Mouse (Mus musculus) kidney, postnatal 36 days (tissue): ENCODE measurements around the gene Gm10778.
A peak's percentile ranks its signal among the peaks of the same experiment; 100 is the strongest.

Source experiments
- DNase-seq, 2 experiments: peaks; one replicate each; pipeline ENCODE4 v3.0.0; 2021 to 2022; ENCODE audit warnings: mixed read lengths in 2 of 2

The Gm10778 gene

DNA sequence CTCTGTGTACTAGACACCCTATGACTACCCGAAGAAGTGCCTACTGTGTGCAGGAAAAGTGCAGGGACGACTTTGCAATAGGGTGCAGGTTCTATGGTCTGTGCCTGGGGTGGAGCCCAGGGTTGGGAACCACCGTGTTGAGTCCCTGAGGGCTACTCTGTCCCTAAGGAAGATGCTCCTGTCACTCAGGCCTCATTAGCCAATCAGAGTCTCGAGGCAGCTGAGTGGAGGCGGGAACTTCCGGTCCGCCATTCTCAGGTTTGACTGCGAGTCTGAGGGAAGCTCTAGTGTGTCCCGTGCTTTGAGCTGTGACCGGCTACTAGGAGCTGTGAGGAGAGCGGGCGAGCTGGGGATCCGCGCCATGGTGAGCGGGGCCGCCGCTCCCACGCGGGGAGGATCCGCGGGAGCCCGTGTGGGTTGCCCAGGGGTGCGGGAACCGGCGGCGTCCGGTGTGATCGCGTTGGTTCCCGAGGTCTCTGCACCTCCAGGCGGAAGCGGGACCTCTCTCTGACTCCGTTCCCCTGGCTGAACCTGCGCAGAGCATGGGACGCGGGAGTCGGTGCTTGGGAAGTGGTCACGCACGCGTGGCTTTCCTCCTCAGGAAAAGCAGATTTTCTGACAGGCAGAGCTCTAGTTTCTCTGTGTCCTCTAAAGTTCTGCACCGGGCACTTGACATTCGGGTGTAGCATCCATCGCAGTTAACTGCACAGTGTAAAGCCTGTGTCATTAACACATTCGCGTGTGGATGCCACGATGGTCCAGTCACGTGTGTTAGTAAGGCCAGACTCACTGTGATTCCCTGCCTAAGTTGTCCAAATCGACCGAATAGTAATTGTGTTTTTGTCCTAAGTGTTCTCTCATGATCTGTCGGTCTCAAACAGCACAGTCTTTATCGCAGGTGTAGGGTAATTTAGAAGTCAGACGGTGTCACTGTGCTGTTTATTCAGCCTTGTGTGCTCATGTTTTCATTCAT is at the start of gene Gm10778:
TSS of gene Gm10778 (plus strand) at position 257 of the 973 bp plus-strand sequence.
- DNase-seq = peak; percentile 89 to 92

DNA sequence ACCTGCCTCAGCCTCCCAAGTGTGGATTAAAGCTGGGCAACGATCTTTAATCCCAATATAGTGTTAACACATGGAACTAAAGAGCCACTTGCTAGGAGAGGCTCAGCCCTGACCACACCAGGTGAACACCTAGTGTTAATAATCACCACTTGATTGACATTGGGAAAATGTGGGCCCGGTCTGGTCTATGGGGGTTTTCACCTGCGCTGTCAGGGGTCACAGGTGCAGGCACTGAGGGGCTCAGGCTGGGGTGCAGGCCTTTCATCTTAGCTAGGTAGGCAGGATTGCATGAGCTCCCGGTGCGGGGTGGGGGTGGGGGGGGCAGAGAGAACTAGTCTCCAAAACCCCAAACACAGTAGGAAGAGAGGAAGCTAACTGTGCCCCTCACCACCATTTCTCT is 49.2 kb upstream of the Gm10778 start:
- no peak for DNase-seq

DNA sequence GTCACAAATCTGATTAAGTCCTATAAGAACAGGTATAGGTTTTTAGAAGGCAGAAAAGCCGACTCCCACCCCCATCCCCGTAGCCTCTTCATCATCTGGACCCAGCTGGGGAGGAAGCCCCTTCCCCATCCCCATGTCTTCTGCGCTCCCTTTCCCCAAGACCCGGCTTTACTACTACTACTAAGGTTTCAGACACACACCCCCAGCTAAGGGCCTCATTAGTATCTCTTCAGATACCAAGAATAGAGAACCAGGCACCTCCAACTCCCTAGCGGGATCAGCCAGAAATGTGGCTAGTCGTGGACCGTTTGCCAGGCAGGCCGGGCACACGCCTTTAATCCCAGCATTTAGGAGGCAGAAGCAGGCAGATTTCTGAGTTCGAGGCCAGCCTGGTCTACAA is 48.8 kb upstream of the Gm10778 start:
- no peak for DNase-seq

DNA sequence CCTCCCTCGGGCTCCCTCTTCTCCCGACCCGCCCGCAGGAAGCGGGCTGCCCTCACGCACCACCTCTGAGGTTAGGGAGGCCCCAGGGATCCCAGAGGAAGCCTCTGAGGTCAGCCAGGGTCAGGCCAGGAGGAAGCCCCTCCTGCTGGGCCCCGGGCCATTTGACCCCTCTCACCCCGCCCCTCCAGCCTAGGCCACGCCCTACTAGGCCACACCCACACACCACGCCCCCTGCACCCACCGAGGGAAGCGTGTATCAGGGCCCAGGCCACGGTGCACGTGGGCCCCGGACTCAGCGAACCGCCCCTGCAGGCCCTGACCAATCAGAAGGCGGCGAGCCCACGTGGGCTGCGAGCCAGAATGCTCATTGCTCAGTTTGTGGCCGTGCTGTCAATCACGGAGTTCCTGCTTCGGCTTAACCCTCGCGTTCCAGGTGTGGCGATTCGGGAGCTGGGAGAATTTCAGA is 48.1 kb upstream of the Gm10778 start, which contains the start of gene Tle6:
TSS of gene Tle6 (minus strand) at position 336 of the 466 bp plus-strand sequence.
- peak; percentile 97 to 98 for DNase-seq

DNA sequence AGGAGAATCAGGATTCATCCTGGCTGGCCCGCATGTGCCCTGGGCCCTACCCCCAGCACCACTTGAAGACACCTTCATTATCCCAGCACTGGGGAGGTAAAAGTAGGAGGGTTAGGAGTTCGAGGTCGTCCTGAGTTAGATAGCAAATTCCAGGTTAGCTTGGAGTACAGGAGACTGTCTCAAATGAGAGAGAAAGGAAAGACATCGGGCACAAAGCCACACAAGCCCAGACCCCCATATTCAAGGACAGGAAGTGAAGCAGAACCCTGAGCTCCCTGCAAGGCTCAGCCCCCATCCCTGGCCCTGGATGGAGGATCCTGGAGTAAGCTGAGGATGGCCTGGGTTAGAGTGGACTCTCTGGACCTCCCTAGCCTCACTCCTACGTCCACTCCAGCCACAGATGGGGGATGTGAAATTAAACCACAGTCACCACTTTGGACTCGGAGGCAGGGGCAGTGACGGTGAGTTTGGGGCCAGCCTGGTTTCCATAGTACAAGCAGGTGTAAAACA is 47.4 kb upstream of the Gm10778 start:
- no peak for DNase-seq

DNA sequence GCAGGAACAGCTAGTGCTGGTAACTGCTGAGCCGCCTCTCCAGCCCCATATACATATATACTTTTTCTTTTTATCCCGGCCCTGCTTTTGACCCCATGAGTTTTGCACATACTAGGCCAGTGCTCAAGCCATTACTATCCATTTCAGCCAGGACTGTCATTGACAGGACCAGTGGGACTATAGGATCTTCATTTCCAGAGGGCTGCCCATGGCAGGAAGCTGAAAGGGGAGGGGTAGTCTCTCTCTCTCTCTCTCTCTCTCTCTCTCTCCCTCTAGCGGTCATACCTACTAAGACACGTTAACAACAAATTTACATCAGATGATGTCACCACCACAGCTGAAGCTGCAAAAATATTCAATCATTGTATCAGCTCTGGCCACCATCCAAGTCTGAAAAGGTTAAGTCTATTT is 46.1 kb upstream of the Gm10778 start:
- DNase-seq = peak; percentile 18 to 45

DNA sequence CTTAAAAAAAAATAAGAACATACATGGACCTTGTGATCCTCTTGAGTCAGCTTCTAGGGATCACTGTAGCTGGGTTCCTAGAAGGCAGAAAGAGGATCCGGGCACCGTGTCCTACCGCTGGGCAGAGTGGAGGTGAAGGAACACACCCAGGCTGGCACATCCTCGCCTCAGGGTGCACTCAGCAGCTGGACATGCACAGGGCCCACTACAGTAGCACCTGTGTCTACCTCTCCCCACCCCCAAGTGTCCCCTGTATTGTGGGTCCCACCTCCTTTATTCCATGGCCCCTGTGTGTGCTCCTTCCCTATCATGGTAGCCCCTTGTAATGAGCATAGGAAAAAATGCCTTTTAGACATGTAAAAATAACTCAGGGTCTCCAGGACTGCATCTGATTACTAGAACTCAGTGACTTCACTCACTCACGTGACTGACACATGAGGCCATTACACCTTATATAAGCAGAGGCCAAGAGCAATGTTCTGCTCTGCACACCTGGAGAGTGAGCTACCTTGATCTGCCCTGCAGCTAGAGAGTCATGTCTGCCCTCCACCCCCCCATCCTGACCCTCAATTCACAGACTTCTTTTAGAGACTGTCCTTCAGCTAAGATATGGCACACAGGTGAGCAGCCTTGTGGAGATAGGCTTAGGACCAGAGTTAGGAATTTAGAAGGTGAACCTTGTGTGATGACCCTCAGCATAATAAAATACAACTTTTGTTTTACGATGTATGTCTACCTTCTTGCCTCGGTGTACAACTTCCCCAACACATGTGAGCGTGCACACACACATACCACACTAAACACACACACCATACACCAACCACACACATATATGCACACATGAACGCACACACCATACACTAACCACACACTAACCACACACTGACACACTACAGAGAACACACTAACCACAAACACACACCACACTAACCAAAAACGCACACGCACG is 44.6 kb upstream of the Gm10778 start:
- no peak for DNase-seq

DNA sequence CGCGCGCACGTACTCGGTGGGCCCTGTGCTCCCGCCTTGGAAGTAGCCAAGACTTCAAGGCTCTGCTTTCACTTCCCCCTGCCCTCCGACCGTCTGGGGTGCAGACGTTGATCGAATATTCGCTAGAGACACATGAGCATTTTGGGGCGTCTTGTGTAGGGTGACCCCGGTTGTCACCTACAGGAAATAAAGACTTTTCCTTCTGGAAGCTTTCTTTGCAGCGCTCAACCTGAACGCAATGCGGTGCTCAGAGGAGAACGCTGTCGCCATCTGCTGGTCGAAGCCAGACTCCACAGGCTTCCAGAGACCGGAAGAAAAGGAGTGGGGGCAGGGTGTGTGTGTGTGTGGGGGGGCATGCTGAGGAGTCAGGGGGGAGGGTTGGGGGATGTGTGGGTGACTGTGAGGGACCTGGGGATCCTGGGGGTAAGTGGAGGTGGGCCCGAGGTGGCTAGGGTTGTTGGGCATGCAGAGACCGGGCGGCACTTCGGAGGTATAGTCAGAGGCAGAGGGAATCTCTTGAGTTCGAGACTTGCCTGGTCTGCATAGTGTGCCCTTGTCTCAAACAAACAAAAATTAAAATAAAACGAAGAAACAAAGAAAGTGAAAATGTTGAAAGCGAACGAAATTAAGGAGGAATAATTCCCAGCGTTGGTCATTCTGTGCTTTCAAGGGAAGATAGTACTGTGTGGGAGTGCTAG is 43.7 kb upstream of the Gm10778 start:
- peak; percentile 84 to 93 for DNase-seq

DNA sequence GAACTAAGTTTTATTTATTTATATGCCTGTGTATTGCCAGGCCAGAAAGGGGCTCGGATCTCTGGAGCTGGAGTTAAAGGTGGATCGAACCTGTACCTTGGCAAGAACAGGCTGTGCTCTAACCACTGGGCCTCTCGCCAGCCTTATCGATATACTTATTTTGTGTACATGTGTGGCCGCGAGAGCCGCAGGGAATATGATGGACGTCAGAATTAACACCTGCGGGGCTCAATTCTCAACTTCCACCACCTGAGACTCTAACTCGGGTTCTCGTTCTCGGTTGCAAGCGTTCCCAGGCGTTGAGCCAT is 43.2 kb upstream of the Gm10778 start:
- no peak for DNase-seq

DNA sequence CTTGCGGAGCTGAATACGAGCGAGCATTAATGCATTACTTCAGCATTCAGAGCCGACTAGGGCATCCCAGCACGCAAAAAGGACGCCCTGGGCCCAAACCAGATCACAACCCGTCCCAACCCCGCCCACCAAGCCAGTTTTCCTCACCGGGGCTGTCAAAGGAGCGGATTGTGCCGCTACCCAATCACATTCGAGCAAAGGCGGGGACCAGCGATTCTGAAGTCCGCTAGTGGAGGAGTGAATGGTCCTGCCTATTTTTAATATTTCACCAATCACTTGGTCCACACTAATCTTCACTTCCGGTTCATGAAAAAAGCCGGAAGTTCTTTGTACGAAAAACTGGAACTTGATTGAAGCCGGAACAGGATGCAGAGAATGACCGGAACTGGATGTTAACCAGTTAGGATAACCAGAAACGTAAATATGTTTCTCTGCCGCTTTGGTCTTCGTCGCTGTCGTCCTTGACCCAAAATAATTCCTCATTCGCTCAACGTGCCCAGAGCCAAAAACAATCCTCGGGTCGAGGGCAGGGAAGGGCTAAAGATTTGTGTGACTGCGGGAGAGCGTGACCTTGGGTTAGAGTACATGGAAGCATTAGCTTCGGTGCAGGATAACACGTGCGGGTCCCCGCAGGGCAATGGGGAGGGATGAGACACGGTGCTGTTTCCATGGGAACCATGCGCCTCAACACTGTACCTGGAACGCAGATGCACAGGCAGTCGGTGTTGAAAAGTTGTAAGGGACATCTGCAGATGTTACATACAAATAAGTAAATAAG is 42.7 kb upstream of the Gm10778 start, which contains the start of gene BC025920:
TSS of gene BC025920 (plus strand) at position 297 of the 778 bp plus-strand sequence.
- DNase-seq = peak; percentile 96 to 98

DNA sequence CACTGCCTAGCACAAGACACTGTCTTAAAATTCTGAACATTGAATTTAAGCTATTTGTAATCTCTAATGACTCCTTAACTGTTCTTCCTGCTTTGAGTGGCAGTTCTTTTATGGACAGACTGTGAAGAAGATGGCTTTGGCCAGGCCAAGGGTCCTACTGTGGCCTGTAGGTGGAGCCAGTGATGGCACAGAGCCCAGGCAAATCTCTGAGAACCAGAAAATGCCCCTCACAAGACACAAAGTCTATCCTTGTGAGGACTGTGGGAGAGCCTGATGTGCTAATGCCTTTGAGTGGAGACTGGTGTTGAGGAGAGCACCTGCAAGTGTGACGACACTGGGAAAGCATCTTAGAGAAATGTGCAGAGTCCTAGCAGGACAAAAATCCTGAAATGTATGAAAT is 40.6 kb upstream of the Gm10778 start:
- peak in 1 of 2 experiments; percentile 32 for DNase-seq

DNA sequence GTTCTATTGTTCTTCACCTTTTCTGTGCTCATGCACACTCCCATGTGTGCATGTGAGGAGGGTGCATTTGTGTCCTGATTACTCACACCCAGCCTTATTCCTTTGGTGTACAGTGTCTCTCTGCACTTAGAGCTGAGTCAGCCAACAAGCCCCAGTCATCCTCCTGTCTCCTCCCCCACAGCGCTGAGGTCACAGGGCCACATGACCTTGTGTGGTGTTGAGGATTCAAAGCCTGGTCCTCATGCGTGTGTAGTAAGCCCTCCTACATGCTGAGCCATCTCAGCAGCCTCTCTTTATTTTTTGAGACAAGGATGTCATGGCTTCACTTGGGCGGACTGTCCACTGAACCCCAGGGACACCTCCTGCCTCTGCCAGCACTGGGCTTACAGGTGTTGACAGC is 36.1 kb upstream of the Gm10778 start:
- DNase-seq = no peak

DNA sequence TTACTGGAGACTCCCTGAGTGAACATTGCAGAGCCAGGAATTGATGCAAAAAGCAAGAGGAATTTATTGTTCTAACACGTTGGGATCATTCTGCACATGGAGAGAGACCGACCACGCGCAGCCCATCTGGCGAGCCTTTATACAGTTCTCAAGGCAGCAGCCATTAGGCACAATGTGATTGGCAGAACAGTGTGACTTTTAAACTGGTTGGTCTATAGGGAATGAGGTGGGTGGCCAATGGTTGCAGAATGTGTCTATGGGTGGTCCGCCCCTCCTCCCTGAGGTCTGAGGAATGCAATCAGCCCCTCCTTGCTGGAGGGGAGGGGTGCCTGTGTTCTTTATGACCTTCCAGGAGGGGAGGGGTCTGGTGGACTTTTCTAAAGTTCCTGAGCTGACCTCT is 33.4 kb upstream of the Gm10778 start:
- DNase-seq = no peak

DNA sequence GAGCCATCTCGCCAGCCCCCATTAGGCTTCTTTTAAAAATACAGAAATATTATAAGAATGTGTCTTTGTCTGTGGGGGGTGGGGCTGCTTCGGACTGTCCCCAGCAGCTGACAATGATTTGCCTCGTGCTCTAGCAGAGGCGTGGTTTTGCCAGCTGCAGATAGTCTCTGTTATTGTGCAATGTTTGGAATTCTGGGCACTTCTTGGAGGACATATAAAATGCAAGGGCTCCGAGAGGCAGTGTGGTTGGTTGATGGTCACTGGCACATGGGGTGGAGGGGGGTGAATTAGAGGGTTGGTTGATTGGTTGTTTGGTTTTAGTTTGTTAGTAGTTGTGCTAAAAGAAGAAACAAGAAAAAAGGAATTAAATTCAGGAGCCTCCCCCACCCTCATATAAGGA is 28.9 kb upstream of the Gm10778 start:
- no peak for DNase-seq

DNA sequence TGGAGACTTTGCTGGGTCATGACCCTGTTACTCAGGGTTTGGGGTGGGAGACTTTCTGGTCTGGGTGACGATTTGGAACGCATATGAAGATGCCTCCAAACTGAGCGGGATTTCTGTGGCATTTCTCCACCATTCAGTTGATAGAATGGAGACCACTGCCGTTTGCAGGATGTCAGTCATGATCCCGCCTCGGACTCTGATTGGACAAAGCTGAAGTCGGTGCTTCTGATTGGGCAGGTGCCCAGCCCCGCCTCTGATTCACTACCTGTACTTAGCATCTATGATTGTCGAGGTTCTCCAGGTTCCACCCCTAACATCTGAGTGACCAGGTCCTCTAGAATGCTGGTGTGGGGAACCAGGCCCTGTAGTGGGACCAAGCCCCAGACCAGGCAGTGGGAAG is 28.1 kb upstream of the Gm10778 start:
- no peak for DNase-seq

DNA sequence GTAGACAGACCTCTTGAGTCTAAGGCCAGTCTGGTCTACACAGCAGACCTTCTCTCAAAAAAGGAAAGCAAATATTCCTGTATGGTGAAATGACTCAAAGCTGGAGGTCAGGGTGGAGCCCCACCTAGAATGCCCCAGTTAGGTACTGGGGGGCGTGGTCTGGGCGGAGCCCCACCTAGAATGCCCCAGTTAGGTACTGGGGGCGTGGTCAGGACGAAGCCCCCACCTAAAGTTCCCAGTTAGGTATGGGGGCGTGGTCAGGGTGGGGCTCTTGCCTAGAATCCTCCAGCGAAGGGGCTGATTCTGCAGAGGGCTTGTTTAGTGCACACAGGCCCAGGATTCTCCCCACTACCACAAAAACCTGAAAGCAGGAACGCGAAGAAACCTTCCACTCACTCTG is 25.4 kb upstream of the Gm10778 start:
- DNase-seq = no peak

DNA sequence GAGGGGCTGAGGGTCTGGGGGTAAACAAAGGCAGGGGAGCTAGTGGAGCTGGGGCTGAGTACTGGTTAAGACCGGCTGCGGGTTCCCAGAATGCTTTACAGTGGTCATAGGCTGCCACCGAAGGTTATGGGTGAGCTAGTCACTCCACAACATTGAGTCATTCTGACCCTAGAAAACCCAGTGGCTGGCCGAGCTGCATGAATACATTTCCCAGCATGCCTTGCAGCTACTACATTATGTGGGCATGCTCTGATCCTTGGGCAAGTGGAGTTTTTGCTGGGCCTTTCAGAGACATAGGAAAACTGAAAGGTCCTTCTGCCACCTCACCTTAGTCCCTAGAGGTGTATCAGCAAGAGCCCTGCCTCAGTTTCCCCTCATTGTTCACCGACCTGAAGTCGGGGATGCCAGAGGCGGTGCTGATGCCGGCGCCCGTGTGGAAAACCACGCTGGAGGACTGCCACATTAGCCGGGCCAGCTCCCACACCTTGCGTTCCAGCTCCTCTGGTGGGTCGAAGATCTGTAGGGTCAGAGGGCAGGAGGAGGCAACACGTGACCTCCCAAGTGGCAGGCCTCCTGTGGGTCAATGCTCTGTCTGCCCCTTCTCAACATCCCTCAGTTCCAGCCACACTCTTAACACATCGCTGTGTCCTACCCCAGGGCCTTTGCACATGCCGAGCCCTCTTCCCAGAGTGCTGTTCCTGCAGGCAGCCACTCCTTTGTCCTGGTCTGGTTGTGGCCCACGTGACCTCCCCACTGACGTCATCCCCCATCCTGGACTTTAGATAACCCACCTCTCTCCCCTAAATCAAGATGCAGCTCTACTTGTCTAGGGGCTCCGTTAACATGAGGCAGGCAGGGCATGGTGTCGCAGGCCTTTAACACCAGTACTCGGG is 22.5 kb upstream of the Gm10778 start:
- no peak for DNase-seq

DNA sequence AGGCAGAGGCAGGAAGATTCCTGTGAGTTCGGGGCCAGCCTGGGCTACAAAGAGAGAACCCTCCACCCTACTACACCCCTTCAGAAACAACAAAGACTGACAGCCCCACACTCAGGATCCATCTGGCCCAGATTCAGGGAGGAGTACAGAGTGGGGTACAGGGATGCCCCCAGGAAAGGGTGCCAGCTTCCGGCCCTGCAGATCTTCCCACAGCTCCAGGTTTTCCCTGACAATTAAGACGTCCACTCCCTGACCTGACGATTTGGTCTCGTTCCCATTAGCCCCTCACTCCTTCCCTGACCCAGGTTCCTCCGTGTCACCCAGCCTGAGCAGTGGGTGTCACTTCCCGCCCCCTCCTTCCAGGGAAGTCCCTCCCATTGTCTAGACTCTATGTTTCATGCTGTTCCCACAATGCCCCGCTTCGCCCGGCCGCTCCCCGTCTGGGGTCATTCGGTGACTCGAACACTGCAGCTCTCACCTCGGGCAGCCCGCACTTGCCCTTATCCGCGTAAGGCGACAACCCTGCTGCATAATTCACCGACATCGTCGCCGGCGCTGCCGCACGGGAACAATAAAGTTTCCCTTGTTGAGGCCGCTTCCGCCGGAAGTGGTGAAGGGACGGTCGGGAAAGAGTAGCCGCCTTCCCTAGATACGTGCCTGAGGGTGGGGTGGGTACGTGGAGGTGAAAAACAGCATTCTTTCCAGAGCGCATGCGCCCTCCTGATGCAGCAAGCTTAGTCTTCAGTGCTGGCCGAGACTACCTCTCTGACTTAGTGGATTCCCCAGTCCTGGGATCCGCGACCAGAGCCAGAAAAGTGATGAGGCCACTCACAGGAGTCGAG is 21.6 kb upstream of the Gm10778 start, which contains the start of gene Sirt6:
TSS of gene Sirt6 (minus strand) at position 804 of the 842 bp plus-strand sequence.
- peak; percentile 94 to 96 for DNase-seq

DNA sequence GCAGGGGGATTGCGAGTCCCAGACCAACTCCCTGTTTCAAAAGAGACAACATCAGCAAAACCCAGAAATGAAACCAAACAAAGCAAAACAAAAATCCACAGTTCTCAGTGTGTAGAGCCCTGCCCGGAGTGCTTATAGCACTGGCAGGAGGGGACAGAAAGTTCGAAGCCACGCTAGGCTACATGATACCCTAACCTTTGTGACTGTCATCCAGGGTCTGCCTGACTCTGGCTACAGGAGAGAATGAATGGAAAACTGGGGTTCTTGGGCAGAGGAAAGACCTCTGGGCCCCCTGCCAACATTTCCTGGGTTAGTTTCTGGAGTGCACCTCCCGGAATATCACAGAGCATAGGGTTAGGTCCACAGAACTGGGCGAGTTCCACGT is 21.0 kb upstream of the Gm10778 start:
- peak in 1 of 2 experiments; percentile 48 for DNase-seq
